11 mouse cellular contexts compared by ENCODE assay signal in the genomic region with DNA sequence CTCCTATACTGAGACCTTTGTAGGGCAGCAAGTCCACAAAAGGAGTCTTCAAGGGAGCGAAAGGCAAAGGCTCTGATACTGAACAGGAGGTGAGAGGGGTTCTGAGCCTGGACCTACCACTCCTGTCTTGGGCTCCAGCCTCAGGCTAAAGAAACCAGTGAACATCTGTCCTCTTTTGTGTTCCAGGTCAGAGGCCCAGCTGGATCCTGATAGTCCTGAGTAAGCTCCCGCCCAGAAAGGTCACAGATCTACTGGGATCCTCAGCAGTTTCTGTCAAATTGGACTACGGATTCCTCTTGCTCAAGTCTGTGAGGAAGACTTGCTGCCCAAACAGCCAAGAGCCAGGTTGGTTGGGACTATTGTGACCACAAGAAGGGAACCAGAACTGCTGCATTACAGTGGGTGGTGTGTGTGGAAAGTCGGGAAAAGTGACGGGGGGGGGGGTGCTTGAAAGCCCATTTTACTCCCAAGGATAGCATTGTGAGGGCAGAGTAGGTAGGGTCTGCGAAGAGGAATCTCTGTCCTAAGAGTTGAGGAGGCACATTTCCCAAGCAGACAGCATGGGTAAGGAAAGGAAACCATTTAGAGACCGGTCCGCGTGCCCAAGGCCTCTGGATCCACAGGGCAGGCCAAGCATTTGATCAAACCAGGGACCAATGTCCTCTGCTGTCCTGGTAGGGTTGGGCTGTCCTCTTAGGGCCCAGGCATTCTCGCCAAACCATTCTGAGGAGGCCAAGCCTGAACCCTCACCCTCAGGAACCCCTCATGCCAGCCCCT. TPM values are rescaled to one million over a fixed set of nuclear protein-coding genes. Genes with fewer than 3 reads are reported as not detected.
DNase-seq lines count a peak whose midpoint lies in the region; ATAC-seq lines count a peak whose summit lies in the region.
"Had no signal": no experiment of that assay in that cellular context is flagged by ENCODE, and none has a peak within 500 bp of the region (broad histone marks: within the 10 kb centered on the region; RNA-seq: fewer than 3 reads in every experiment).

No protein-coding gene starts in this region.

- H3K4me3 ChIP-seq in lung, embryonic 16.5 days (ENCODE audit: low read length): peak overlapping the region; percentile 37
- peak overlapping the region; percentile 38 for H3K4me3 ChIP-seq in forebrain, embryonic 16.5 days (replicated peaks; ENCODE audit: low read length)
- H3K4me3 ChIP-seq in limb, embryonic 12.5 days (replicated peaks): peak overlapping the region; percentile 53
- peak overlapping the region; percentile 32 for H3K4me3 ChIP-seq in stomach, embryonic 15.5 days (replicated peaks)

- no peaks in the 10 kb centered on the region for H3K9me3 ChIP-seq in lung, embryonic 16.5 days (ENCODE audit: control insufficient read depth, low read length)
- H3K9me3 ChIP-seq in forebrain, embryonic 16.5 days (ENCODE audit: control insufficient read depth, low read length): no peaks in the 10 kb centered on the region
- H3K9me3 ChIP-seq in limb, embryonic 12.5 days: no peaks in the 10 kb centered on the region
- H3K9me3 ChIP-seq in stomach, embryonic 15.5 days: no peaks in the 10 kb centered on the region

- no peak for ATAC-seq in lung, embryonic 16.5 days (ENCODE audit: low read depth)
- no peak for ATAC-seq in forebrain, embryonic 16.5 days
- no peak for ATAC-seq in limb, embryonic 12.5 days (ENCODE audit: insufficient number of reproducible peaks, insufficient read depth, low FRiP score, low TSS enrichment, low read depth)
- no peak for ATAC-seq in stomach, embryonic 15.5 days (ENCODE audit: insufficient read depth, low FRiP score, low read depth)
- ATAC-seq: lung, postnatal 0 days; Patski had no signal

- peak overlapping the region; percentile 51 for H3K4me2 ChIP-seq in lung, embryonic 16.5 days (ENCODE audit: low read depth, low read length)
- H3K4me2 ChIP-seq in forebrain, embryonic 16.5 days (ENCODE audit: low read length): peak overlapping the region; percentile 60
- H3K4me2 ChIP-seq in limb, embryonic 12.5 days: peak overlapping the region; percentile 91
- peak overlapping the region; percentile 71 for H3K4me2 ChIP-seq in stomach, embryonic 15.5 days

- H3K4me1 ChIP-seq in lung, embryonic 16.5 days (replicated peaks; ENCODE audit: control insufficient read depth, insufficient read depth, low read length): no peaks in the 10 kb centered on the region; the same call in none of the 2 replicates
- H3K4me1 ChIP-seq in forebrain, embryonic 16.5 days (replicated peaks; ENCODE audit: control insufficient read depth, insufficient read depth, low read length): peaks cover 19% of the 10 kb centered on the region
- H3K4me1 ChIP-seq in limb, embryonic 12.5 days (replicated peaks): peaks cover 22% of the 10 kb centered on the region
- peaks cover 19% of the 10 kb centered on the region for H3K4me1 ChIP-seq in stomach, embryonic 15.5 days

- H3K36me3 ChIP-seq in lung, embryonic 16.5 days (ENCODE audit: control insufficient read depth, insufficient read depth, low read length): no peaks in the 10 kb centered on the region
- no peaks in the 10 kb centered on the region for H3K36me3 ChIP-seq in forebrain, embryonic 16.5 days (ENCODE audit: control insufficient read depth, insufficient read depth)
- H3K36me3 ChIP-seq in limb, embryonic 12.5 days: no peaks in the 10 kb centered on the region
- H3K36me3 ChIP-seq in stomach, embryonic 15.5 days: no peaks in the 10 kb centered on the region

- H3K27me3 ChIP-seq in lung, embryonic 16.5 days (ENCODE audit: control insufficient read depth, insufficient read depth, low read depth, low read length): peaks cover 76% of the 10 kb centered on the region
- peaks cover 72% of the 10 kb centered on the region for H3K27me3 ChIP-seq in forebrain, embryonic 16.5 days (replicated peaks; ENCODE audit: control insufficient read depth, insufficient read depth, low read length)
- peaks cover 93% of the 10 kb centered on the region for H3K27me3 ChIP-seq in limb, embryonic 12.5 days
- H3K27me3 ChIP-seq in stomach, embryonic 15.5 days (replicated peaks): peaks cover 84% of the 10 kb centered on the region

- no peak overlapping the region for H3K9ac ChIP-seq in lung, embryonic 16.5 days (ENCODE audit: low read length)
- no peak overlapping the region for H3K9ac ChIP-seq in forebrain, embryonic 16.5 days (replicated peaks; ENCODE audit: low read depth, low read length)
- no peak overlapping the region for H3K9ac ChIP-seq in limb, embryonic 12.5 days (replicated peaks)
- H3K9ac ChIP-seq in stomach, embryonic 15.5 days: no peak overlapping the region

- 19% methylated on average over 10 of the region's 10 CpGs for WGBS in lung, embryonic 16.5 days
- 9% methylated on average over 10 of the region's 10 CpGs for WGBS in forebrain, embryonic 16.5 days
- 16% methylated on average over 10 of the region's 10 CpGs for WGBS in limb, embryonic 12.5 days
- WGBS in stomach, embryonic 15.5 days: 20% methylated on average over 10 of the region's 10 CpGs

- H3K27ac ChIP-seq in lung, embryonic 16.5 days (ENCODE audit: low read length): no peak overlapping the region
- no peak overlapping the region for H3K27ac ChIP-seq in forebrain, embryonic 16.5 days (ENCODE audit: low read length)
- no peak overlapping the region for H3K27ac ChIP-seq in limb, embryonic 12.5 days
- no peak overlapping the region for H3K27ac ChIP-seq in stomach, embryonic 15.5 days

- DNase-seq in lung, postnatal 36 days: no peak
- no peak for DNase-seq in layer of hippocampus, postnatal 10 days (ENCODE audit: low spot score in 2 of 2)
- no peak for DNase-seq in cerebellum, adult 18-20 months
- no peak for DNase-seq in frontal cortex, postnatal 14 days (ENCODE audit: low spot score in 2 of 2)

RNA-seq across cellular contexts. Expression of a gene that starts 0.5 kb away (rescaled TPM):
- polyA plus RNA-seq in lung, embryonic 16.5 days (2015; fragmentation: Nextera tagmentation; extraction: Ambion mirVana): 0.20 TPM in 1 of 2 replicates, not detected in the other
- 0.14 TPM in 1 of 2 replicates, not detected in the other for polyA plus RNA-seq in forebrain, embryonic 16.5 days (2015; fragmentation: Nextera tagmentation; extraction: Ambion mirVana)
- polyA plus RNA-seq in limb, embryonic 12.5 days (2016; fragmentation: Nextera tagmentation; extraction: Ambion mirVana): 5.8 and 7.3 TPM in 2 replicates
- 0.12 and 0.19 TPM in 2 replicates for polyA plus RNA-seq in stomach, embryonic 15.5 days (2015; fragmentation: Nextera tagmentation; extraction: Ambion mirVana)
- total RNA-seq in layer of hippocampus, postnatal 10 days (2021): not detected
- total RNA-seq: gastrocnemius, adult 18-20 months had no signal
- polyA plus RNA-seq: lung, postnatal 0 days; Patski had no signal
